Mouse (Mus musculus): Measurements from ENCODE around the gene Cdkn3.

DNA sequence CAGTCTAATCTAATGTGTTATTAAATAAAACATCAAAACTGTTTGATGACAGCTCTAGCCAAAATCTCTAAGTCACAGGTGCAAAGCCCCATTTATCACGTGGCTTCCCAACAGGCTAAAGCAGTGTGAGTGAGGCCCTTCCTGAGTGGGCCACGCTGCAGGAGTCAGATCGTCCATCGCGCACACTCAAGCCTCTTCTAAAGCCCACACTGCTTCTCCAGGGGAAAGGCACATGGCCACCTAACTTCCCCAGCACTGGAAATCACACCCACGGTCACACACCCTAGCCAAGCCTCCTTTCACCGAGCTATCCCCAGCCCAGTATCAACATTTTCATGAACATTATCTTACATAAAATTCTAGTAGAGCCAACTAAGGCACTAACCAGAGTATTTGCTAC, 20.7 kb downstream of the Cdkn3 start:
- no peak for TF ChIP-seq USF1 (IDR thresholded peaks at IDR 0.05; ENCODE audit: low read depth)
- TF ChIP-seq POLR2A (IDR thresholded peaks at IDR 0.05; ENCODE audit: insufficient read length, low read depth) = no peak
- no peak for TF ChIP-seq TCF12 (IDR thresholded peaks at IDR 0.05; ENCODE audit: insufficient read depth, poor library complexity, severe bottlenecking)
- TF ChIP-seq E2F4 (IDR thresholded peaks at IDR 0.05; ENCODE audit: insufficient read depth) = no peak
- TF ChIP-seq MAX (IDR thresholded peaks at IDR 0.05; ENCODE audit: low read depth) = no peak
- no peak for TF ChIP-seq CEBPB (IDR thresholded peaks at IDR 0.05; ENCODE audit: insufficient read depth, poor library complexity, severe bottlenecking)
- no peak for TF ChIP-seq POLR2AphosphoS2 (IDR thresholded peaks at IDR 0.05; ENCODE audit: insufficient read length, low read depth)

Measured in myocyte (in vitro differentiated cells).